Mouse (Mus musculus) E14TG2a.4 (cell line): ENCODE data around the gene Gadl1.

Source experiments
- CTCF ChIP-seq: conservative IDR thresholded peaks from 2 replicates; pipeline ENCODE4 v1.5.1; 2014; ENCODE audit warnings: low read length
- NANOG ChIP-seq: IDR thresholded peaks from 2 replicates; pipeline ENCODE4 v1.6.1; 2014; ENCODE audit warnings: borderline replicate concordance, low read length, mixed read lengths
- POU5F1 ChIP-seq: IDR thresholded peaks from 2 replicates; pipeline ENCODE4 v1.6.1; 2014; ENCODE audit warnings: low read length, borderline replicate concordance

DNA sequence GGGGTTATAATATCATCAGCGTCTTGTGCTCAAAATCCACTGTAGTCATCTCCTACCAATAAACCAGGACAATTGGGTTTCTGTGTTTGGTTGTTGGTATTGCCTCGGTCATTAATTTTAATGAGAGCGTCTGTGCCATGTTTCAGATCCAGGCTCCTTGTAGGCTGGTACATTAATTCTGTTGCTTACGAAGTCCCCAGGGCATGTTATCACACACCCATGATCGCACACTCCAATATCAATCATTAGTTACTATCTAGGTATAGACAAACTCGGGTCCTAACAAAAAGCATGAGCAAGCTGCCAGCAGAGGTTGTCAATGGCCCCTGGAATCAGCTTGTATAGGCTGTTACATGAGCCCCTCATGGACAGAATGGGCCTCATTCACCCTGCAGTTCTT, 67.6 kb downstream of the Gadl1 start:
- TF ChIP-seq CTCF (no peak), POU5F1 (no peak), NANOG (no peak)
